Mouse (Mus musculus) midbrain, postnatal 0 days (tissue): ENCODE results near the gene Slc22a17. TPM values are rescaled to one million over a fixed set of nuclear protein-coding genes. Genes with fewer than 3 reads are reported as not detected.
A peak's percentile ranks its signal among the peaks of the same experiment; 100 is the strongest.

Experiments used
- ATAC-seq: fragments of 200-750 bp; cut with Nextera tagmentation; 2 replicates; pipeline ENCODE4 v1.8.0; 2017; ENCODE audit warnings: moderate number of reproducible peaks, mild to moderate bottlenecking, moderate TSS enrichment, moderate library complexity; ENCODE audit not compliant: low FRiP score
- DNase-seq: peaks from one replicate; pipeline ENCODE4 v3.0.0-alpha.2; 2015; ENCODE audit warnings: low spot score
- H3K27ac ChIP-seq: fragments of 300-500 bp; sonication (generic); 2 replicates; pipeline ENCODE4 v1.5.1; 2014; ENCODE audit warnings: low read depth, mild to moderate bottlenecking, low read length, mixed read lengths
- H3K27me3 ChIP-seq: fragments of 300-500 bp; sonication (generic); 2 replicates; pipeline ENCODE4 v1.6.1; 2014; ENCODE audit warnings: low read length, control low read depth, mixed read lengths; ENCODE audit not compliant: insufficient read depth
- H3K36me3 ChIP-seq: fragments of 300-500 bp; sonication (generic); 2 replicates; pipeline ENCODE4 v1.6.1; 2014; ENCODE audit warnings: low read length, control low read depth, mixed read lengths; ENCODE audit not compliant: insufficient read depth
- H3K4me1 ChIP-seq: fragments of 300-500 bp; sonication (generic); 2 replicates; pipeline ENCODE4 v1.6.1; 2014; ENCODE audit warnings: mild to moderate bottlenecking, control low read depth, antibody characterized with exemption, low read length, mixed read lengths; ENCODE audit not compliant: insufficient read depth
- H3K4me2 ChIP-seq: fragments of 300-500 bp; sonication (generic); 2 replicates; pipeline ENCODE4 v1.6.1; 2014; ENCODE audit warnings: low read depth, mild to moderate bottlenecking, low read length, mixed read lengths; ENCODE audit not compliant: poor library complexity, severe bottlenecking
- H3K4me3 ChIP-seq: fragments of 300-500 bp; sonication (generic); 2 replicates; pipeline ENCODE4 v1.5.1; 2014; ENCODE audit warnings: low read depth, mild to moderate bottlenecking, low read length, moderate library complexity
- H3K9ac ChIP-seq: fragments of 300-500 bp; sonication (generic); replicated peaks from 2 replicates; pipeline ENCODE4 v1.6.1; 2014; ENCODE audit warnings: mild to moderate bottlenecking, low read length, moderate library complexity, mixed read lengths; ENCODE audit not compliant: poor library complexity, severe bottlenecking
- H3K9me3 ChIP-seq: fragments of 300-500 bp; sonication (generic); 2 replicates; pipeline ENCODE4 v1.6.1; 2016; ENCODE audit warnings: low read length, control low read depth
- CTCF ChIP-seq: IDR thresholded peaks from 2 replicates; pipeline ENCODE4 v1.5.1; 2016; ENCODE audit warnings: antibody characterized with exemption, mild to moderate bottlenecking
- WGBS: fragments of 180-500 bp; shearing (Covaris S2); extraction: QIAGEN DNeasy Blood & Tissue Kit; methylation state at CpG from one replicate; pipeline ENCODE4 v1.1.7; 2014; 5-methylcytosine and 5-hydroxymethylcytosine counted together
- polyA plus RNA-seq: library from polyadenylated mRNA; unstranded; fragments of >200 nt; fragmentation: Nextera tagmentation; extraction: Ambion mirVana; gene quantifications from 2 replicates; pipeline ENCODE4 v1.2.1, GENCODE M21; 2015
- total RNA-seq: library from RNA; depleted of rRNA; stranded (reverse); fragments of >200 nt; gene quantifications from 2 replicates; pipeline ENCODE4 v1.2.3, GENCODE M21; 2014

The Slc22a17 gene
- total and polyA plus RNA-seq, 2 experiments from 2014 or later, result 345 to 558 TPM

- no peak overlapping the region for H3K4me3 ChIP-seq
- H3K4me1 ChIP-seq, result no peaks in the 10 kb centered on the region
- H3K9ac ChIP-seq, result no peak overlapping the region
- H3K36me3 ChIP-seq, result no peaks in the 10 kb centered on the region
- no peak for DNase-seq
- no peak overlapping the region for H3K27ac ChIP-seq
- no peaks in the 10 kb centered on the region for H3K27me3 ChIP-seq
- ATAC-seq, result no peak
- H3K4me2 ChIP-seq, result no peak overlapping the region
- 91% methylated on average over 16 of the region's 16 CpGs for WGBS
- no peaks in the 10 kb centered on the region for H3K9me3 ChIP-seq
- no peak for TF ChIP-seq CTCF
Measured at GRCm38 (mm10) chr14:54937361-54938182, 24.6 kb upstream of the Slc22a17 start.

- H3K4me3 ChIP-seq, result no peak overlapping the region
Measured at GRCm38 (mm10) chr14:54936831-54937160, 23.9 kb upstream of the Slc22a17 start.

GRCm38 (mm10) chr14:54935904-54936830, 23.2 kb upstream of the Slc22a17 start, which contains the start of gene Cmtm5:
Cmtm5 (plus strand) TSS chr14:54936261.
- ATAC-seq (peak; percentile 88), DNase-seq (peak; percentile 86)
- Histone ChIP-seq H3K9ac (peak within 1 kb of the TSS; percentile 39), H3K4me1 (no peaks in the 10 kb centered on the region), H3K27me3 (no peaks in the 10 kb centered on the region), H3K4me2 (peak within 1 kb of the TSS; percentile 20; the same call in 1 of the 2 replicates), H3K9me3 (no peaks in the 10 kb centered on the region), H3K36me3 (no peaks in the 10 kb centered on the region), H3K27ac (peak within 1 kb of the TSS; percentile 77), H3K4me3 (no peak within 1 kb of the TSS)
- 21% methylated on average over 8 of the region's 8 CpGs for WGBS
- TF ChIP-seq CTCF, result peak; percentile 48

More at GRCm38 (mm10) chr14:54936831-54937160, 23.9 kb upstream of the Slc22a17 start:
- Histone ChIP-seq H3K4me2 (peak overlapping the region; percentile 20; the same call in 1 of the 2 replicates), H3K4me1 (no peaks in the 10 kb centered on the region), H3K27ac (peak overlapping the region; percentile 77), H3K9ac (peak overlapping the region; percentile 39; the same call in 1 of the 2 replicates), H3K9me3 (no peaks in the 10 kb centered on the region), H3K27me3 (no peaks in the 10 kb centered on the region), H3K36me3 (no peaks in the 10 kb centered on the region)
- 49% methylated on average over 6 of the region's 6 CpGs for WGBS
- ATAC-seq (no peak), DNase-seq (no peak)
- no peak for TF ChIP-seq CTCF

- 39% methylated on average over 6 of the region's 6 CpGs for WGBS
- H3K27ac ChIP-seq, result no peak within 1 kb of the TSS
- H3K4me2 ChIP-seq, result no peak within 1 kb of the TSS
- no peaks in the 10 kb centered on the region for H3K36me3 ChIP-seq
- DNase-seq, result peak; percentile 51
- TF ChIP-seq CTCF, result no peak
- H3K4me3 ChIP-seq, result no peak within 1 kb of the TSS
- ATAC-seq, result no peak
- H3K9me3 ChIP-seq, result no peaks in the 10 kb centered on the region
- H3K27me3 ChIP-seq, result no peaks in the 10 kb centered on the region
- no peak within 1 kb of the TSS for H3K9ac ChIP-seq
- no peaks in the 10 kb centered on the region for H3K4me1 ChIP-seq
Measured at GRCm38 (mm10) chr14:54932645-54933150, 19.8 kb upstream of the Slc22a17 start, which contains the start of gene Il25. Il25 (plus strand) TSS chr14:54932695.

GRCm38 (mm10) chr14:54930431-54930830, 17.5 kb upstream of the Slc22a17 start:
- Histone ChIP-seq H3K4me3 (no peak overlapping the region), H3K36me3 (no peaks in the 10 kb centered on the region), H3K27ac (no peak overlapping the region), H3K4me2 (no peak overlapping the region), H3K9ac (no peak overlapping the region), H3K27me3 (no peaks in the 10 kb centered on the region), H3K9me3 (no peaks in the 10 kb centered on the region), H3K4me1 (0 out of 2 replicates have a peak, but pooled peaks cover 3% of the 10 kb centered on the region)
- no peak for TF ChIP-seq CTCF
- ATAC-seq (no peak), DNase-seq (peak; percentile 46)
- 21% methylated on average over 2 of the region's 2 CpGs for WGBS
